Mouse (Mus musculus) liver, adult 2 months (tissue): ENCODE data around the gene Ror1. TPM values are rescaled to one million over a fixed set of nuclear protein-coding genes. Genes with fewer than 3 reads are reported as not detected.
A peak's percentile ranks its signal among the peaks of the same experiment; 100 is the strongest.

ENCODE experiments used
- DNase-seq: peaks from one replicate; pipeline ENCODE4 v3.0.0-alpha.2; 2011; ENCODE audit warnings: low read depth, low spot score; ENCODE audit errors: extremely low read depth
- H3K27ac ChIP-seq: fragments of 200-500 bp; replicated peaks from 2 replicates; pipeline ENCODE4 v1.5.1; 2012; ENCODE audit warnings: low read depth, mild to moderate bottlenecking, control low read depth, inconsistent platforms, low read length; ENCODE audit not compliant: insufficient read depth
- H3K27me3 ChIP-seq: fragments of 200-500 bp; 2 replicates; pipeline ENCODE4 v1.6.1; 2012; ENCODE audit warnings: mild to moderate bottlenecking, moderate library complexity, low read length, inconsistent platforms; ENCODE audit not compliant: control insufficient read depth, insufficient read depth
- H3K36me3 ChIP-seq: fragments of 200-500 bp; 2 replicates; pipeline ENCODE4 v1.6.1; 2012; ENCODE audit warnings: low read length, inconsistent platforms; ENCODE audit not compliant: control insufficient read depth, insufficient read depth
- H3K4me1 ChIP-seq: fragments of 200-500 bp; 2 replicates; pipeline ENCODE4 v1.6.1; 2011; ENCODE audit warnings: low read length; ENCODE audit not compliant: control insufficient read depth, insufficient read depth
- H3K4me3 ChIP-seq: fragments of 200-500 bp; 2 replicates; pipeline ENCODE4 v1.5.1; 2011; ENCODE audit warnings: low read depth, mild to moderate bottlenecking, control low read depth, low read length, moderate library complexity; ENCODE audit not compliant: insufficient read depth
- H3K79me2 ChIP-seq: fragments of 200-500 bp; 2 replicates; pipeline ENCODE4 v1.6.1; 2012; ENCODE audit warnings: inconsistent platforms, mild to moderate bottlenecking, low read length, moderate library complexity; ENCODE audit not compliant: control insufficient read depth, insufficient read depth
- H3K9ac ChIP-seq: fragments of 200-500 bp; 2 replicates; pipeline ENCODE4 v1.6.1; 2012; ENCODE audit warnings: low read depth, mild to moderate bottlenecking, control low read depth, inconsistent platforms, low read length
- CTCF ChIP-seq: fragments of 200-500 bp; IDR thresholded peaks from 2 replicates; pipeline ENCODE4 v1.5.1; 2011; ENCODE audit warnings: low read depth, low read length, control low read depth
- POLR2A ChIP-seq: fragments of 200-500 bp; IDR thresholded peaks from 2 replicates; pipeline ENCODE4 v1.6.1; 2011; ENCODE audit warnings: low read length, control low read depth; ENCODE audit not compliant: insufficient read depth; ENCODE audit errors: extremely low read depth
- WGBS: fragments of 180-500 bp; shearing (Covaris S2); methylation state at CpG from one replicate; pipeline ENCODE4 v1.1.7; 2018; 5-methylcytosine and 5-hydroxymethylcytosine counted together
- polyA plus RNA-seq: library from polyadenylated mRNA; depleted of rRNA; stranded (reverse); fragments of >200 nt; gene quantifications from 2 replicates; pipeline ENCODE4 v1.2.3, GENCODE M21; 2012
- total RNA-seq: library from RNA; depleted of rRNA; stranded (reverse); fragments of >200 nt; gene quantifications from 2 replicates; pipeline ENCODE4 v1.2.3, GENCODE M21; 2014

Gene Ror1
- total and polyA plus RNA-seq, 2 experiments, result 0.56 to 1.4 TPM

DNA sequence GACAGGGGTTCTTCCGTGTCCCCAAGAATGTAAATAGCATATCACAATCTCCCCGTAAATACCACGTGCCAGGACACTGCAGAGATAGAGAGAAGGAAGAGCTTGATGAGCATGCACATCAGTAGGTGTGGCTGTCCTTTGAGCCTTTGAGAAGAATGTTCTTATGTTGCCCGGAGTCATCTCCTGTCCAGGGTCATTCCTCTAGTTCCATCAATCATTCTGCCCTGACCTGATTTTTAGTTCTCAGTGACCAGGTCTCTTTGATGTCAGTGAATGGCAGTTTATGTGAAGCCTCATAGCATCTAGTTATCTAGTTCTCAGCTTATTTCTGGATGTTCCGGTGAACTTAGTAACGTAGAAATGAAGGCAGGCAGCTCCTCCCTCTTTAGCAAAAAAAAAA is 295.4 kb downstream of the Ror1 start:
- no peaks in the 10 kb centered on the region for H3K36me3 ChIP-seq
- H3K4me3 ChIP-seq, result no peak overlapping the region
- H3K27ac ChIP-seq, result no peak overlapping the region
- no peak overlapping the region for H3K9ac ChIP-seq
- peaks cover 7% of the 10 kb centered on the region; the same call in 1 of the 2 replicates for H3K4me1 ChIP-seq
- no peaks in the 10 kb centered on the region for H3K27me3 ChIP-seq
- 82% methylated on average over 6 of the region's 6 CpGs for WGBS
- DNase-seq, result no peak
- TF ChIP-seq CTCF (no peak), POLR2A (no peak)
- H3K79me2 ChIP-seq, result no peaks in the 10 kb centered on the region

DNA sequence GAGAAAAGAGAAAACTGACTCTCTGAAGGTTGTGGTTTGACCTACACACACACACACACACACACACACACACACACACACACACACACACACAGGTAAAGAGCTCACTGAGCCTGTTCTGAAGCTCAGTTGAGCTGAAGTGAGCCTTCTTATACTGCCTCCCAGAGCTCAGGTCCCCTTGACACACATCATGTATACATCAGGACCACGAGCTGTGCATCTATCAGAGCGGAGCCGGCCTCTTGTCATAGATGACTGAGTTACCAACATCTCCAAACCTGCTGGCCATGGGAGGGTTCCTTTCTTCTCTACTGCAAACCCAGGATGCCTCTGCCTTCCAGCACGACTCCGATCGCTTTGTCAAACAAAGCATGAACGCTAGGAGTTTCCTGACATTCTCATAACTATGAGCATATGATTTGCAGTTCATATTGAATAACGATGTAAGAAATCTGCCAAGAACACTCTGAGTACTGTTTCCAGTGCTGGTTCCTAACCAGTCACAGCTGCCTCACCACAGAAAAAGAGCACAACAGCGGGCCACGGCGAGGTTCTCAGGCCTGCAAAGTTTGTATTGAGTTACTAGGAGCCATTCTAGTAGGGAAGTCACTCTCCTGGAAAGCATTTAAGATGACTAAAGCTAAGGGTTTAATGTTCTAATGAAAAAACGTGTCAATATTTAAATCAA is 297.9 kb downstream of the Ror1 start:
- DNase-seq, result no peak
- 0 out of 2 replicates have a peak, but pooled peaks cover 2% of the 10 kb centered on the region for H3K79me2 ChIP-seq
- TF ChIP-seq POLR2A (no peak), CTCF (no peak)
- 89% methylated on average over 12 of the region's 12 CpGs for WGBS
- no peak overlapping the region for H3K9ac ChIP-seq
- H3K27ac ChIP-seq, result no peak overlapping the region
- H3K36me3 ChIP-seq, result no peaks in the 10 kb centered on the region
- H3K27me3 ChIP-seq, result no peaks in the 10 kb centered on the region
- no peak overlapping the region for H3K4me3 ChIP-seq
- peaks cover 12% of the 10 kb centered on the region; the same call in 1 of the 2 replicates for H3K4me1 ChIP-seq

DNA sequence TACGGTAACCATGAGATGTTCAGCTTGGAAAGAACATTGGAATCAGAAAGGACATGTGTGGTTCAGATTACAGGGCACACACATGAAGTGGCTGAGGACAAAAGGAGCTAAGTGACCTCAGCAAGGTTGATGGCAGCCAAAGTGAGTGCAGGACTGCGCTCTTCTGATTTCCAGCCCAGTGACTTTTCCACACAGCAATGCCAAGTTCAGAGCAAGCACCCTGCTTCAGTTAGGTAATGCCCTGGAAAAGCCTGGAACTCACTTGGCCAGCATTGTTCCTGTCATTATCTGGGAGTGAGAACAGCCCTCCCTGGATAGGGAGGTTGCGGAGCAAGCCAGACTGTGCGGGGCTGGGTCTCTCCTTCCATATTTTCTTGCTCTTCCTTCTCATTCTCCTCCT is 299.8 kb downstream of the Ror1 start:
- Histone ChIP-seq H3K9ac (no peak overlapping the region), H3K36me3 (no peaks in the 10 kb centered on the region), H3K27ac (no peak overlapping the region; the same call in 1 of the 2 replicates), H3K4me1 (peaks cover 14% of the 10 kb centered on the region; the same call in 1 of the 2 replicates), H3K4me3 (no peak overlapping the region), H3K27me3 (no peaks in the 10 kb centered on the region), H3K79me2 (0 out of 2 replicates have a peak, but pooled peaks cover 6% of the 10 kb centered on the region)
- WGBS, result 35% methylated on average over 4 of the region's 4 CpGs
- peak; percentile 93 for DNase-seq
- TF ChIP-seq POLR2A (no peak), CTCF (no peak)

DNA sequence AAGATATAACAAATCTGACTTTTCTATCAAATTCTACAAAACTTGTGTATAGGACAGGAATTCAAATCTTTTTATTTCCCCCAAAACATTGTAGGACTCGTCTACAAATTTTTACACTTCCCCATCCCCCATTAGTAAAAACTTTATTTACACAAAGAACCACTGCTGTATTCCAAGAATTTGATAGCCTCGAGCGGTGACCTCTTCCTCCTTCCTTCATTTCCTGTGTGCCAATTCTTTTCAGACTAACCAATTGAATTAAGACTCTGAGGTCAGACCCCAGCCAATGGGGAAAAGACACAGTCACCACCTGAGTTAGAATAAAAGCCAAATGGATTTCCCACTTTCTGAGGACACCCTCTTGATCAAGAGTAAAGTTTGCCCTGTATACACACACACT is 302.5 kb downstream of the Ror1 start:
- peaks cover 21% of the 10 kb centered on the region for H3K4me1 ChIP-seq
- 5% methylated on average over 3 of the region's 3 CpGs for WGBS
- no peaks in the 10 kb centered on the region for H3K36me3 ChIP-seq
- no peak for DNase-seq
- no peak overlapping the region for H3K9ac ChIP-seq
- H3K27me3 ChIP-seq, result no peaks in the 10 kb centered on the region
- no peak overlapping the region for H3K27ac ChIP-seq
- TF ChIP-seq POLR2A, result no peak
- TF ChIP-seq CTCF, result no peak
- H3K79me2 ChIP-seq, result 0 out of 2 replicates have a peak, but pooled peaks cover 6% of the 10 kb centered on the region
- no peak overlapping the region for H3K4me3 ChIP-seq

DNA sequence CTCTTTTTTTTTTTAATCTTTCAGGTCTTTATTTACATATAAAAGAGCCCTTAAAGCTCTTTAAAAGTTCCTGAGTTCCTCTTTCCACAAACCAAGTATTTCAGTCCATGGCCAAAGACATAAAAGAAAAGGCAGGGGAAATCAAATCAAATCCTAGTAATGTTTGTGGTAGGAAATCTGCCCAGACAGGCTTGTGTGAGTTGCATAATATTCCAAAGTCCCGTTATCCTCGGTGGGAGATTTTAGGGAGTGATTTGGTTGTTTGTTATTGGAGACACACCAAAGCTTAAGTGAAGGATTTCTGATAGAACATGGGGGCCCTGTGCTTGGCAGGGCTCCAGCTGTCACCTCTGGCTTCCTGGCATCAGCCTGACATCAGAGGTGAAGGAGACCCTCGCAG is 305.5 kb downstream of the Ror1 start:
- Histone ChIP-seq H3K9ac (no peak overlapping the region), H3K79me2 (0 out of 2 replicates have a peak, but pooled peaks cover 6% of the 10 kb centered on the region), H3K27me3 (no peaks in the 10 kb centered on the region), H3K27ac (peak overlapping the region; percentile 75), H3K4me3 (no peak overlapping the region), H3K36me3 (no peaks in the 10 kb centered on the region), H3K4me1 (peaks cover 14% of the 10 kb centered on the region)
- TF ChIP-seq POLR2A, result no peak
- DNase-seq, result peak; percentile 82
- 15% methylated on average over 3 of the region's 3 CpGs for WGBS
